1 mouse cellular context compared by ENCODE assay signal in the genomic region with DNA sequence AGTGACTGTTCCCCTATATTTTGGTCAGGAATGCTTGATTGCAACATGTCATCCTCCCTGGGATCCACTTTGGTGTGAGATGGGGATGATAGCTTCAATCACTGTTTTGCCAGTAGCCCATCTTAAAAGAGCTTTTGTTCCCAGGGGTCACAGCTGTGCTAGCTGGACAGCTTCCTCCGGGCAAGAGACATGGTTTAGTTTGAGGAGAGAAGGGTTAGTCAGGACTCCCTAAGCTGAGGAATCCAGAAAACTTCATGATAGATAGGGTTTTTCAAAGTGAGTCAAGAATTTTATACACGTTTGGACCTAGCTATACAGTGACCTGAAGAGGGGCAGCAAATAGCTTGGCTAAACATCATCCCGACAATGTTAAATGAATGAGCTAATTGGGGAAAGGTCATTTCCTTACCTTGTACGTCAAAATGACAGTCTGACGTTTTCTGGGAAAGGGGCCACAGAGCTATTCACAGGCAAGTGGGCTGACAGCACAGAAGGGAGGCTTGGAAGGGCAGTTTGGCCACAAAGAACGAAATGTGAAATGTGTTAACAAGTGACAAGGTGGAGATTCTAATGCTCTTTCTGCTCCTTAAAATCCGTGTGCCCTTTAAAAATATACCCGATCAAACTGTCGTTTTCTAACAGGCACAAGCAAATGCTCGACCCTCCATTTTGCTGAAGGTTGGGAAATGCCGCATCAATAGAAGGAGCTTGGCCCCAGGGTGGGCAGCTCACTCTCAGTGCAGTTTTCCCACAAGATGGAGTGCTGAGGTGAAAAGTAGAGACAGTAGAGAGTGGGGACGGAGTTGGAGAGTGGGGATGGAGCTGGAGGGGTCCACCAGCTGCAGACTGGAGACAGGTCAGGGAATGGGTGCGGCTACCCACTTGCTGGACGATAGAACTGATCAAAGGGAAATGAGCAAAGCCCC.
TF ChIP-seq lines count a peak whose summit lies in the region.

No protein-coding gene starts in this region.

TF ChIP-seq in CH12.LX, 34 proteins besides CTCF, POLR2A, EP300 and RAD21:
- TF ChIP-seq BHLHE40 (IDR thresholded peaks at IDR 0.05; ENCODE audit: low read depth, low read length) = no peak
- TF ChIP-seq JUN (IDR thresholded peaks at IDR 0.05; ENCODE audit: insufficient read depth, low read depth, low read length) = no peak
- TF ChIP-seq KAT2A (IDR thresholded peaks at IDR 0.05; ENCODE audit: insufficient replicate concordance, low read length) = no peak
- TF ChIP-seq PAX5 (IDR thresholded peaks at IDR 0.05; ENCODE audit: low read length) = no peak
- no peak for TF ChIP-seq TCF12 (IDR thresholded peaks at IDR 0.05; ENCODE audit: low read depth, low read length)
- no peak for TF ChIP-seq TBP (conservative IDR thresholded peaks at IDR 0.05; ENCODE audit: low read depth, low read length)
- TF ChIP-seq USF2 (conservative IDR thresholded peaks at IDR 0.05; ENCODE audit: low read depth, low read length) = no peak
- no peak for TF ChIP-seq NELFE (IDR thresholded peaks at IDR 0.05; ENCODE audit: low read depth, low read length)
- no peak for TF ChIP-seq SIN3A (IDR thresholded peaks at IDR 0.05; ENCODE audit: low read length)
- TF ChIP-seq ZMIZ1 (IDR thresholded peaks at IDR 0.05; ENCODE audit: low read depth, low read length) = no peak
- TF ChIP-seq UBTF (IDR thresholded peaks at IDR 0.05; ENCODE audit: low read depth, low read length) = no peak
- no peak for TF ChIP-seq MXI1 (IDR thresholded peaks at IDR 0.05; ENCODE audit: low read depth, low read length)
- TF ChIP-seq MEF2A (IDR thresholded peaks at IDR 0.05; ENCODE audit: borderline replicate concordance, low read depth, low read length) = no peak
- no peak for TF ChIP-seq MYC (IDR thresholded peaks at IDR 0.05; ENCODE audit: low read depth, low read length)
- no peak for TF ChIP-seq MAX (IDR thresholded peaks at IDR 0.05; ENCODE audit: low read length)
